Mouse (Mus musculus) mesoderm, embryonic 11.5 days (tissue): ENCODE results near the gene Prap1.
"Not testable (repeated sequence)": the region's sequence is repeated elsewhere in the genome, so short reads cannot be mapped to it uniquely, and the experiment has no call there.

Source experiments
- DNase-seq: peaks from one replicate; pipeline ENCODE4 v3.0.0-alpha.2; 2012; ENCODE audit warnings: low read depth, low spot score

Gene Prap1

DNA sequence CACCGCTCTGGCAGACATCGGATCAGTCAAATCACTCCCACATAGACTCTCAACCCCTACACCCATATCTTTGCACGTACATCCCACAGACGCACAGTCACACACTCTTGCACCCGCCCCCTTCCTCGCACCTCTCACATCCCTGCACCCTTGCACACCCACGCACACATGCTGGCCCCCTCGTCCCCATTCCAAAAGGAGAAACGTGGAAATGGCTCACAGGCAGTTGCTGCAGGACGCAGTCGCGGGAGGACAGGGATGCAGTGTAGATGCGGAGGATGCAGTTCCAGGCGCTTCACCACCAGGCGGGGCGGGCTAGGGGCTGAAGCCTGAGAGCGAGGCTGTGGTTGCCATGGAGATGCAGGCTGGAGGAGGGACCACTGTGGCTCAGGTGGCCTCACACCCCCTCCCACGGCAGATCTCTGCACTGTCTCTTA lies 10.9 kb upstream of the Prap1 start, which contains the start of gene Caly:
Caly (minus strand) TSS at position 307 of the 437 bp plus-strand sequence.
- peak; percentile 80 for DNase-seq

DNA sequence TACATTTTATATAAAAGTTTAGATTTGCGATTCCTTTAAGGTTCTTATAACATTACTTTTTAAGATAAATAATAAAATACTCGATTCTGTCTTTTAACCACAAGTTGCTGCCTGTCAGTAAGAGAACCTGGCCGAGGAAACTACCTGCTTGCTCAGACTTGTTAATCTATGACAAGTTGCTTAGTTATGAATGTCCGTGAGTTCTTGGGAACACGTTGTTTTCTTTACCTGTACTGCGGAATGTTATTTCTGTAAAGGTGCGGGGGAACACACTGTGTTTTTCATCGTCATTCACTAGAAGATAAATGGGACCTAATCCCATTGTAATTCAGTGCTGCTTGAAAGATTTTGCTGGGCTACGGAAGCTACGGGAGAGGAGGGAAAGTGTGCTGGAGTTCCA lies 2.6 kb upstream of the Prap1 start:
- no peak for DNase-seq

DNA sequence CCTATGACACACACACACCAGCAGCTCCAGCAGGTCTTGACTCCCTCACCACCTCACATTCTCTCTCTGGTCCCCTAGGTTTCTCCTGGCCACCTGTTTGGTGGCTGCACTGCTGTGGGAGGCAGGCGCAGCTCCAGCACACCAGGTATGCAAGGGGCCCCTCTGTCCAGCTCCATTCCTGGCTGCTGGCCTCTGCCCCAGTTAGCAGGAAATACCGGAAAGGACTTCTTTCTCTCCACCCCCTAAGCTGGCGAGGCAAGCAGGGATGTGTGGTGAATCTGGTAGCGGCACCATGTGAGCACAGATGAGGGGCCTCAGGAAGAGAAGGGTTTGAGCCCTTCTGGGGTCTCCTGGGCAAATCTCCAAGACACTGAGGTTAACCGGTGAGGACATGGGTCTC lies 1.8 kb downstream of the Prap1 start:
- DNase-seq: no peak

DNA sequence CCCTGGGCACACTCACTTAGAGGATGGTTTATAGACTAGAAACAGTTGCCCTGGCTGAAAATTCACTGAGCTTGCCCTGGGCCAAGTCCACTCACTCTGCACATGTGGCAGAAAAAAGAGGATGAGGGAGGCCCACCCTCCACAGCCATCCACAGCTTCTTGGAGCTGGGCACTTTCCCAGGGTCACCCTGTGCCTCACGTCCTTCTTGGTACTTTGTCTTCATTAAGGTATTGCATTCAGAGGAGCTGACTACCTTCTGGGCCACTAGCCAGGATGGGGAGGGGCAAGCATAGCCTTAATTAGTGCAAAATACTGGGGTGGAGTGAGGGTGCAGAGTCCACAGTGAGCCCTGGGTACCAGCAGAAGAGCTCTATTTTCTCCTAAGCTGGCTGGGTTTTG lies 2.4 kb downstream of the Prap1 start:
- DNase-seq: no peak

DNA sequence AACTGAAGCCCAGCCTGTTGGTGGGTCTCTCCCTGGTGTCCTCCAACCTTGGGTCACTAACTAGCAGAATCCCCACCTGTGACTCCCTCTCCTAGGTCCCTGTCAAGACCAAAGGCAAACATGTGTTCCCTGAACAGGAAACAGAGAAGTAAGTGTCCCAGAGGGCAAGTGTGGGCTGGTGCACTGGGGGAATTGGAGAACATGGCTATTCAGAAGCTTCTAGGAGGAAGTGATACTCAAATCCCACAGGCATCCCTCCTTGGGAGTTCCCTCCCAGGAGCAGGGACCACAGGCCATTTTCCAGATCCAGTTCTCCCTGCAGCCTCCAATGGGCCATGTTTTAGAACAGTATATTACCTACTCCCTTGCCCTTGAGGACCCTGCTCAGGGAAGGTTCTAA lies 2.9 kb downstream of the Prap1 start:
- DNase-seq: no peak

DNA sequence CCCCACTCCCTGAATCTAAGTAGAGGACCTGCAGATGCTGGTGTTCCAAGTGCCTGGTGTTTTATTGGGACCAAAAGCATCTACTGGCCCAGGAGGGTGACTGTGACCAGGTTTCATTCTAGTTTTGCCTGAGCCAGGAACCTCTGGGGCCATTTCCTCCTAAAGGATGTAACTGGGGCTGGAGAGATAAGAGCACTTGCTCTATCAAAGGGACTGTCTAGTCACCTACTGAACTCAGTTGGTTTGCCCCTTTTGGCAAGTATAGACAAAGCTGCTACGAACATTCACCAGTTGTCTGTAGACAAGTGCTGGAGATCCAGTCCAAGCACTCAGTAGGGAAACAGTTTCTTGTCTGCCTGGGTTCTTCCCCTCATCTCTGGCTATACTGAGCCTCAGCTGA lies 5.3 kb downstream of the Prap1 start:
- DNase-seq: no peak

DNA sequence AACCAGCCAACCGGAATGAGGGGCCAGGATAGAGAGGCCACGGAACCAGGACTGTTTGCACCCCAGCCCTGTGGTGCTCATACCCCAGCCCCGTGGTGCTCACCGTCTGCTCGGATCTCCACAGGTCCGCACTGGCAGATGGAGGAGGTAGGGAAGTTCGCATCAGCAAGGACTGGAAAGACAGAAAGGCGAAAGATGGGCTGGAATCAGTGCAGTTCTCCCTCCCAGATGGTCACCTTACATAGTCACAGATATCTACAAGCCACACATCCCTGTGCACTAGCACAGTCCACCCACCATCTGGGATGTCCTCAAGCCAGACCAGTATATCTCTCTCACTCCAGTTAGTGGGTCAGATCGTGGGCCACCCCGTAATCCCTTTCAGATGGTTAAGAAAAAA lies 8.3 kb downstream of the Prap1 start:
- DNase-seq: no peak

DNA sequence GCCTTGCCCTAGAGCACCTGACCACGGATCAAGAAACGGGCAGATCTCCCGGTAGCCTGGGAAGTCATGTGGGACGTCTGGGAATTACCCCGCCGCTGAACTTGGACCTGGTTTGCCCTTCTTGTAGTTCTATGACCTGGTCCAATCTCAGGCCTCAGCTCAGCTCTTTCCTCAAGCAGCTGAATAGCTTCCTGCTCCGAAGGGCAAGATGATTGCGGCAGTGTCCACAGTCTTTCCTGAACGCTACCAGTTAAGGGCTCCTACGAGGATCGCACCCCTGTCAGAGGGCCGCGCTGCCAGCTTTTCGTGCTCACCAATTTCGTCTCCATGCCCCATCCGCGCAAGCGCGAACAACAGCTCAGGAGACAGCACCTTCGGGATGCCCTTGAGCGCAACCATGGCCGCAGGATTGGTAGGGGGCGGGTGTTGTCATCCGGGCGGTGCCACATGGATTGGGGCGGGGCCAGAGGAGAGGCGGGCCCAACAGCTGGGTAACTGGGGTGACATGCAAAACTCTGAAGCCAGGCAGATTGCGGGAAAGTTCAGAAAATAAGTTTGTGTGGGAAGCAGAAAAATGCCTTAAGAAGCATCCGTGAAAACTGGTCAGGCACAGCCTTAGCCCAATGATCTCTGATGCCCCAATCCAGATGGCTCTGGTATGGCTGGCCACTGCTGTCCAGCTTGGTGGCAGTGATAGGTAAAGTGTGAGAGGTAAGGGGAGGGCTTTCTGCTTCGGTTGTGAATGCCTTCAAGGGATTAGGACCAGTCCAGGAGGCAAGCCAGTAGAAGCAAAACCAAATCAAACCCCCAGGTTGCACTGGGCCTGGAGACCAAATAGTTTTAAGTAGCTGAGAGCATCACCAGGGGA lies 9.0 kb downstream of the Prap1 start, which contains the start of gene Fuom:
Fuom (minus strand) TSS at position 449 of the 868 bp plus-strand sequence.
- peak; percentile 81 for DNase-seq

DNA sequence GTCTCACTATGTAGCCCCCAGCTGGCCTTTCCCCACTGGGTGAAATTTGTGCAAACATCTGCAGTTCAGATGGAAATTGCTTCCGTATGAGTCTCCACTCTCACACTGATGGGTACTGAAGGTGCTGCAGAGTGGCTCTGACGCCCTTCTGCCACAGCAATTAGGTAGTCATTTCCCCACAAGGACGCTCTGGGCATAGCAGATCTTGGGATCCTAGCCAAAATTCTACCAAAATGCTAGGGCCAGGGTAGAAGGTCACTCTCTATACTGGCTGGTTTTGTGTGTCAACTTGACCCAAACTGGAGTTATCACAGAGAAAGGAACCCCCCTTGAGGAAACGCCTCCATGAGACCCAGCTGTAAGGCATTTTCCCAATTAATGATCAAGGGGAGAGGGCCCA lies 10.8 kb downstream of the Prap1 start:
- no peak for DNase-seq

DNA sequence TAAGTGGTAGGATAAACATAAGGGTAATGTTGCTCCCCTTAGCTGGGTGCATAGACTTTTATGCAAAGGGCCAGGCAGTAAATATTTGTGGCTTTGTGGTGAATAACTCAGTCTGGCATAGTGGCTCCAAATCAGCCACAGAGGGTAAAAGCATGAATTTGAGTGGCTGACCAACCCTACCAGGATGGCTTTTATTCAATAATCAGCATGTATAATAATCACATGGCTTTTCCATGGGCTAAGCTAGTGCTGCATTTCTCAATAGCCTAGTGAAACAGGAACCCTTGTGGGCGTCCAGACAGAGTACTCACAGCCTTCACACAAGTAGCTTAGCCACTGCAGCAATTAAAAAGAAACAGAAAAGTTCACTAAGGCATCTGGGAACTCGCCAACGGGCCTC lies 18.7 kb downstream of the Prap1 start:
- DNase-seq: no peak

DNA sequence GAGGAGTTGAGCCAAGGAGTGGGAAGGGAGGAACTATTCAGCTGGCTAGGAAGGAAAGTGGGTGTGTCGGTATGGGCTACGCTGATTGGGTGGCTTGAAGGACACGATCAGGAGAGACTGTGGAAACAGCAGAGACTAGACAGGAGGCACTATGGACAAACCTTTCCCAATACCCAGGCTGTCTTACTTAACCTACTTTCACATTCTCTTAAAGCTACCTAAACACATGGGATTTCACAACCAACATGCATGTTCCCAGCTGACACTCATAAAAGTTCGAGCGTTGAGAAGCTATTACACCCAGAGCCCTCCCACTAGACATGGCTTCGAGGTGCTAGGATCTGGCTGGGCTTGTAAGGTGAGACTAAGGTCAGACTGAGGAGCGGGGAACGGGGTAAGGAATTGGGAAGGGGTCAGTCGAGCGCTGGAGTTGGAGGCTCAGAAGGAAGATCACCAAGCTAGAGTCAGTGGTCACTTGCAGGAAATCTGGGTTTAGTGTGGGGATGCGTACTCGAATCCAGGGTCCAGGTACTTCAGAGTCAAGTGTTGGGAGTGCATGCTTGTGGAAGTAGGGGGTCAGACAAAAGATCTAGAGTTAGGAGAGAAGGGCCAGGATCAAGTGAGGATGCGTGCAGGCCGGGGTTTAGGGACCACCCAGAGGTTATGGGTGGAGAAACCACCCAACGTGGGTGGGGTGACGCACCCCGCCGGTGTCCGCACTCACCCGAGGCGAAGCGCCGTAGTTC lies 22.6 kb downstream of the Prap1 start, which contains the start of gene Paox:
Paox (plus strand) TSS at position 217 of the 746 bp plus-strand sequence.
- DNase-seq: peak; percentile 56

DNA sequence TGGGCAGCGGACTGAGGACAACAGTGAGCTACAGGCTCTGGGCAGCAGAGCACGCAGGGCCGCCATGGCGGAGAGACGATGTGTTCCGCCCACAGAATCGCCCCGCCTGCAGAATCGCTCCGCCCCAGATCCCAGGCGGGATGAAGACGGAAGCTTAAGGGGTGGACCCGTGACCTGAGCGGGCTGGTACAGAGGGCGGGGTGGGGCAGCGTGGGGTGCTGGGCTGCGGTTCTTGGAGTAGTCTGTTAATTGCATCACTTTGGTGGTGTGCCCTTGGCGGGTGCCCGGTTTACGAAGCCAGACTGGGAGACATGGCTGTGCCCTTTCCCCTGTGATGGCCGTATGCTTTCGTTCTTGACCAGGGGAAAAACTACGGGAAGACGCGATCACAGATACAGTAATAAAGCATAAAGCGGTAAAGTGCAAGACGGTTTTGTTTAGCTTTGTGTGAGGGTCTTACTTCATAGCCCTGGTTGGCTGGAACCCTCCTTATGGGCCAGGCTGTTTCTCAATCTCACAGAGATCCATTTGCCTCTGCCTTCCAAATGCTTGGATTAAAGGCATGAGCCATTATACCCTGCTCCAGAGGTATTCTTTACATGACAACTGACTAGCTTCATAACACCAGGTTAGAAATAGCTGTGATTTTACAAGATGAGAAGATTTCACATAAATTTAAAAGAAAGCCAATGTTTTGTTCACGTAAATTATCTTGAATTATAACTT lies 23.3 kb downstream of the Prap1 start, which contains the start of gene Echs1:
Echs1 (minus strand) TSS at position 148 of the 726 bp plus-strand sequence.
- DNase-seq: peak; percentile 85

DNA sequence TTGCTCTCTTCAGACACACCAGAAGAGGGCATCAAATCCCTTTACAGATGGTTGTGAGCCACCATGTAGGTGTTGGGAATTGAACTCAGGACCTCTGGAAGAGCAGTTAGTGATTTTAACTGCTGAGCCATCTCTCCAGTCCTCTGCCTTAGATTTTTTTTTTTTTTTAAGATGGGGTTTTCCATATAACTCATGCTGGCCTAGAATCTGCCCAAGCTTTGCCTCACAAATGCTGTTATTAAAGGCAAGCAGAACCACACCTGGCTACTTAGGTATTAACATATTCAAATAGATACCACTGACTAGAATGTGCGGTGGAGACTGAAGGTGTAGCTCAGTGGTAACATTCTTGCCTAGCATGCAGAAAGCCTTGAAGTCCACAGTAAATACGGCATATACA lies 27.3 kb downstream of the Prap1 start:
- no peak for DNase-seq

DNA sequence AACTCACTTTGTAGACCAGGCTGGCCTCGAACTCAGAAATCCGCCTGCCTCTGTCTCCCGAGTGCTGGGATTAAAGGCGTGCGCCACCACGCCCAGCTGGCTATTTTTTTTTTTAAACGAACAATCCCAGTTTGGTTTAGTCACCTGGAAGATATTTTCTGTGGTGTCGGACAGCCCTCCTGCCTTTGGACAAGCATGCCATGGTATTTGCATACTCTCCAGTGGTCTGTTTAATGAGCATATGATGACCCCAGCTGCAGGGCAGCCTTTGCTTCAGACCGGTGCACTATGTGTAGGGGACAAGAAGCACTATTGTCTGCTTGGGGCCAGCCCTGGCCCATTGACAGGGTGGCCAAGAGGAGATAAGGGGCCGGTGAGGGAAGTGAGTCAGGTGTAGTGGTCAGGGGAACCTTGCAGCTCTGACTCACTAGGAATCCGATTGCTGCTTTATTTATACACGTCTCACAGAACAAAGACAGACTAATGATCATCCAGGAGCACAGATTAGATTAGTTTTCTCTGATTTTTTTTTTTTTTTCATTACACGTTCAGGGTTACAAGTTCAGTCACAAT lies 28.2 kb downstream of the Prap1 start:
- no peak for DNase-seq

DNA sequence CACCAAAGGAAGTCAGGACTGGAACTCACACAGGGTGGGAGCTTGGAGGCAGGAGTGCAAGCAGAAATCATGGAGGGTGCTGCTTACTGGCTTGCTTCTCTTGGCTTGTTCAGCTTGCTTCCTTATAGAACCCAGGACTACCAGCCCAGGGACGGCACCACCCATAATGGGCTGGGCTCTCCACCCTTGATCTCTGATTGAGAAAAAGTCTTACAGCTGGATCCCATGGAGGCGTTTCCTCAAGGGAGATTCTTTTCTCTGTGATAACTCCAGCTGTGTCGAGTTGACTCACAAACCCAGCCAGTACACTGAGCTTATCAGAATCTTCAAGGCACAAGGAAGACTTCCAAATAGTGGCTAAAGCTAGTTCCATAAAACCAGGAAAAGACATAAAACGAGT lies 29.6 kb downstream of the Prap1 start:
- DNase-seq: no peak

DNA sequence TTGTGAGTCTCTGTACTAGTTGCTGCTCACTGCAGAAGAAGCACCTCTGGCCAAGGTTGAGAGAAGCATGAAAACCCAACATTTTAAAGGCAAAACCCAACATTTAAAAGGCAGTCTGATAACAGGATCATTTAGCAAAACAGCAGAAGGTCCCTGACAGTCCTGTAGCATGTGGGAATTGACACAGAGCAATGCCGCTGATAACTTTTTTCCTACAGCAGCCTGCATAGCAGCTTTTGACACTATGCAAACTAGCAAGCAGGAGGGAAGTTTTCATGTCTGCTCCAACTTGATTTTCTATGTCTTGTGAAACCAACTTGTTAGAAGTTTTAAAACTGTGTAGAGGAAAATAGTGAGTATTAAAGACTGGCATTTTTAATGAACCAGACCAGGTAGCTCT lies 31.2 kb downstream of the Prap1 start:
- no peak for DNase-seq

DNA sequence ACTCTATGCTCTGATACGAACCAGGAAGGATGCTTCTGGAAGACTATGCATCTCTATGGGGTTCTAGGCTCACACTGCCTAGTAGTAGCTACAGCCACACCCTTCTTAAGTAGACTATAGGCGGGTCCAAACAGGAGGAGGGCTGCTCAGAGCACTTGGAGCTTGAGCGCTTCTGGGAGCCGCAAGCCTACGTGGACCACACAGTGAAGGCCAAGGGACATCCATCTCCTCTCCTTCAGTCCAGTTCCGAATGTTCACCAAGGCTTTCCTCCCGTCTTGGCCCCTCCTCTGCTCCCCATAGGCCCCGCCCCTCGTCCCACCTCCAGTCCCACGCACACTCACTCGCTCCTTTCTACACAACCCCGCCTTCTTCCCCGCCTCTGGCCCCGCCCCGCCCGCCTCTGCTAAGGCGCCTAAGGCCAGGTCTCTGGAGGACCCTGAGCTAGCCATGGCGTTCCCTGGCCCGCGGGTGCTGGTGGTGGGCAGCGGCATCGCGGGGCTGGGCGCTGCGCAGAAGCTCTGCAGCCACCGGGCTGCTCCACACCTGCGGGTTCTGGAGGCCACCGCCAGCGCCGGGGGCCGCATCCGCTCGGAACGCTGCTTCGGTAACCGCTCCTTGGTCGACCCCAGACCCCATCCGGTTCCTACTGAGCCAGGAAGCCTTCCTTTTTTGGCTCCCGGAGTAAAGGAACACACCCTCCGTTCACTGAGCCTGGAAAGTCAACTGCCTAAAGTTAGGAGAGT lies 32.3 kb downstream of the Prap1 start:
- DNase-seq: peak; percentile 88

DNA sequence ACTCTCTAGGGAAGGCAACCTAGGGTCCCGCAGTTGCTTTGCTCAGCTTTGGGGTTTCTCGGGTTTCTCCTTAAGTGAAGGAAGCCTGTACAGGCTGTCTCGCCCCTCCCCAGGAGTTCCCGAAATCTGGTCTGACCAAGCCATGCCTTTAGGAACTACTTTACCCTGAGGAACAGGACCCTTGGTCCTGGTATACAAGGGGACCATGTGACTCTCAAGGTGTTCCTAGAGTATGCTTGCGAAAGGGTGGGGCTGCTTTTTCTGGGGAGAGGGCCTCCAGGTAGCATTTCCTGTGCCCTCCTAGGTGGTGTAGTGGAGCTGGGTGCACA lies 32.8 kb downstream of the Prap1 start:
- no peak for DNase-seq

DNA sequence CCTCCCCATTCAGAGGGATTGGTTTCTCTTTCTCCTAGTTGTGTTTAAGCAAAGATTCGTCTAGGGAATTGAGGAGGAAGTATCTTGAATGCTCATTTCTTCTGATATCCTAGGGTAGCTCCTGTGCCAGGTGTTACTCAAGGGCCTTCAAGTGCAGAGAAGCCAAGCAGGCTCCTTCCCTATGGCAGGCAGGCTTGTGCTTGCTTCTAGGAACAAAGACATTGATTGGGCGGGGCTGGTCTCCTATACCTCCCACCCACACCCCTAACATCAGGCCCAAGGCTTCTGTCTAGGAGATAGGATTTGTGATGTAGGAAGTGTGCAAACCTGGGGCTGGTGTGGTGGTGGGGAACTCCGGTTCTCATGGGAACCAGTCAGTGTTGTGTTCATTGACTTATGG lies 33.7 kb downstream of the Prap1 start:
- DNase-seq: no peak

DNA sequence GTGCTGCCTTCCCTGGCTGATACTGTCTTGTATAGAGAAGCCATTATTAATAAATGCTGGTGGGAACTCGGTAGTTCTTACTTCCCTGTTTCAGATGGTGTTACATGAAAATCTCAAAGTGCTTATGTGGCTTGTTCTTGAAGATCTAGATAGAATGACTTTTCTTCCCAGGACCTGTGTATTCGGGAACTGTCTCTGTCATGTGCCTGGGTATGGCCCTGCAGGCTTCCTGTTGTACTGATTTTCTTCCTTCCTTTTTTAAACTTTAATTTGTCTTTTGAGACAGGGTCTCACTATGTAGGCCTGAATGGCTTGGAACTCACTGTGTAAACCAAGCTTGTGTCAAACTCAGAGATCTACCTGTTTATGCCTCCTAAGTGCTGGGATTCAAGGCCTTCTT lies 34.7 kb downstream of the Prap1 start:
- no peak for DNase-seq

DNA sequence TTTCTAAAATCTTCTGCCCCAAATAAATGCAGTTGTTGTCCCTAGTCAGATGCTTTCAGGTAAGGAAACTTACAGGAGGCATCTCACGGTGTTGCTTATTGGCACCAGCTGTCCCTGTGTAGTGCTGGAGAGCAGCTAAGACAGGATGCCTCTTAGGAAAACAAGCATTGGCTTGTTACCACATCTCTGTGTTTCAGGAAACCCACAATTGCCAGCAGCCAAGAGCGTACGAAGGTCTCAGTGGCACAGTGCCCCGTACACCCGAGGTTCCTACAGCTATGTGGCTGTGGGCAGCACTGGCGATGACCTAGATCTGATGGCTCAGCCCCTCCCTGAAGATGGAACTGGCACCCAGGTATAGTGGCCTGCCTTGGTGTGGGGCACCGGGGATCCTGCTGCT lies 39.0 kb downstream of the Prap1 start:
- DNase-seq: not testable (repeated sequence)
